Mouse (Mus musculus) MEL (cell line): ENCODE results near the gene Irx5. TPM values are rescaled to one million over a fixed set of nuclear protein-coding genes. Genes with fewer than 3 reads are reported as not detected.

Experiments used
- DNase-seq: peaks from one replicate; pipeline ENCODE4 v3.0.0; 2011; ENCODE audit warnings: low read depth, low spot score
- H3K27ac ChIP-seq: 2 replicates; pipeline ENCODE4 v1.5.1; 2012; ENCODE audit warnings: low read depth, mild to moderate bottlenecking, control low read depth, low read length, moderate library complexity; ENCODE audit not compliant: control insufficient read depth
- H3K27me3 ChIP-seq, 2 experiments: fragments of 150-350 bp in 1 of 2; sonication (generic) in 1 of 2; 2 replicates each; pipeline ENCODE4 v1.6.1; 2012; ENCODE audit warnings: low read length in 2 of 2, mild to moderate bottlenecking in 2 of 2, improper control_type of control experiment in 1 of 2, moderate library complexity in 1 of 2; ENCODE audit not compliant: insufficient read depth in 2 of 2, control insufficient read depth in 1 of 2
- H3K36me3 ChIP-seq, 2 experiments: 2 replicates each; pipeline ENCODE4 v1.6.1; 2012 to 2014; ENCODE audit warnings: low read length in 2 of 2, improper control_type of control experiment in 1 of 2, inconsistent platforms in 1 of 2, mild to moderate bottlenecking in 1 of 2; ENCODE audit not compliant: insufficient read depth in 2 of 2, control insufficient read depth in 1 of 2
- H3K4me1 ChIP-seq, 2 experiments: fragments of 150-350 bp in 1 of 2; sonication (generic) in 1 of 2; 2 replicates each; pipeline ENCODE4 v1.6.1; 2012; ENCODE audit warnings: low read length in 2 of 2, improper control_type of control experiment in 1 of 2, mild to moderate bottlenecking in 1 of 2; ENCODE audit not compliant: insufficient read depth in 2 of 2, control insufficient read depth in 1 of 2
- H3K4me3 ChIP-seq, 2 experiments: fragments of 150-350 bp in 1 of 2; sonication (generic) in 1 of 2; 2 replicates each; pipeline ENCODE4 v1.5.1; 2012; ENCODE audit warnings: low read depth in 2 of 2, low read length in 2 of 2, mild to moderate bottlenecking in 2 of 2, moderate library complexity in 2 of 2, control low read depth in 1 of 2, improper control_type of control experiment in 1 of 2; ENCODE audit not compliant: control insufficient read depth in 1 of 2, insufficient read depth in 1 of 2
- H3K79me2 ChIP-seq: 2 replicates; pipeline ENCODE4 v1.6.1; 2012; ENCODE audit warnings: mild to moderate bottlenecking, low read length, moderate library complexity; ENCODE audit not compliant: control insufficient read depth, poor library complexity, insufficient read depth
- H3K9ac ChIP-seq: 2 replicates; pipeline ENCODE4 v1.6.1; 2012; ENCODE audit warnings: low read depth, mild to moderate bottlenecking, control low read depth, low read length, moderate library complexity; ENCODE audit not compliant: control insufficient read depth, poor library complexity, severe bottlenecking
- H3K9me3 ChIP-seq: fragments of 150-350 bp; sonication (generic); replicated peaks from 2 replicates; pipeline ENCODE4 v1.6.1; 2012; ENCODE audit warnings: mild to moderate bottlenecking, low read length, improper control_type of control experiment, moderate library complexity; ENCODE audit not compliant: insufficient read depth
- BHLHE40 ChIP-seq: IDR thresholded peaks from 2 replicates; pipeline ENCODE4 v1.6.1; 2012; ENCODE audit warnings: low read depth, mild to moderate bottlenecking, inconsistent platforms, low read length, improper control_type of control experiment, borderline replicate concordance
- CHD1 ChIP-seq: IDR thresholded peaks from 2 replicates; pipeline ENCODE4 v1.6.1; 2012; ENCODE audit warnings: low read depth, mild to moderate bottlenecking, inconsistent platforms, low read length, improper control_type of control experiment
- CTCF ChIP-seq, 3 experiments: IDR thresholded peaks in 2 of 3; conservative IDR thresholded peaks in 1 of 3; 2 replicates each; pipeline ENCODE4 v1.5.1; 2011 to 2012; ENCODE audit warnings: low read length in 3 of 3, low read depth in 2 of 3, mild to moderate bottlenecking in 2 of 3, improper control_type of control experiment in 1 of 3, inconsistent platforms in 1 of 3, mixed read lengths in 1 of 3, moderate library complexity in 1 of 3; ENCODE audit not compliant: control insufficient read depth in 1 of 3, insufficient read depth in 1 of 3, poor library complexity in 1 of 3, severe bottlenecking in 1 of 3
- ETS1 ChIP-seq: IDR thresholded peaks from 2 replicates; pipeline ENCODE4 v1.6.1; 2012; ENCODE audit warnings: low read depth, mild to moderate bottlenecking, inconsistent platforms, low read length, improper control_type of control experiment, moderate library complexity
- GATA1 ChIP-seq: IDR thresholded peaks from 2 replicates; pipeline ENCODE4 v1.6.1; 2011; ENCODE audit warnings: low read depth, low read length, improper control_type of control experiment
- JUND ChIP-seq: IDR thresholded peaks from 2 replicates; pipeline ENCODE4 v1.6.1; 2011; ENCODE audit warnings: low read depth, mild to moderate bottlenecking, improper control_type of control experiment, low read length
- MAFK ChIP-seq: IDR thresholded peaks from 2 replicates; pipeline ENCODE4 v1.6.1; 2011; ENCODE audit warnings: low read depth, mild to moderate bottlenecking, low read length, improper control_type of control experiment, borderline replicate concordance
- MXI1 ChIP-seq: IDR thresholded peaks from 2 replicates; pipeline ENCODE4 v1.6.1; 2011; ENCODE audit warnings: mild to moderate bottlenecking, low read depth, low read length, improper control_type of control experiment
- NRF1 ChIP-seq: IDR thresholded peaks from 2 replicates; pipeline ENCODE4 v1.6.1; 2014; ENCODE audit warnings: low read depth, mild to moderate bottlenecking, inconsistent platforms, low read length, improper control_type of control experiment, moderate library complexity; ENCODE audit not compliant: poor library complexity, insufficient read depth, severe bottlenecking
- POLR2A ChIP-seq, 2 experiments: IDR thresholded peaks; 2 replicates each; pipeline ENCODE4 v1.6.1; 2011 to 2012; ENCODE audit warnings: low read length in 2 of 2, mild to moderate bottlenecking in 2 of 2, control low read depth in 1 of 2, improper control_type of control experiment in 1 of 2, low read depth in 1 of 2, moderate library complexity in 1 of 2; ENCODE audit not compliant: control insufficient read depth in 1 of 2, insufficient read depth in 1 of 2, poor library complexity in 1 of 2
- POLR2AphosphoS5 ChIP-seq: IDR thresholded peaks from 2 replicates; pipeline ENCODE4 v1.6.1; 2012; ENCODE audit warnings: low read depth, borderline replicate concordance, mild to moderate bottlenecking, inconsistent platforms, low read length, moderate library complexity, mixed read lengths
- RAD21 ChIP-seq: IDR thresholded peaks from 2 replicates; pipeline ENCODE4 v1.6.1; 2011; ENCODE audit warnings: mild to moderate bottlenecking, low read depth, low read length, improper control_type of control experiment
- RCOR1 ChIP-seq: IDR thresholded peaks from 2 replicates; pipeline ENCODE4 v1.6.1; 2012; ENCODE audit warnings: low read depth, mild to moderate bottlenecking, inconsistent platforms, low read length, improper control_type of control experiment
- SMC3 ChIP-seq: IDR thresholded peaks from 2 replicates; pipeline ENCODE4 v1.6.1; 2011; ENCODE audit warnings: low read depth, low read length, improper control_type of control experiment
- TBP ChIP-seq: IDR thresholded peaks from 2 replicates; pipeline ENCODE4 v1.8.0; 2011; ENCODE audit warnings: low read depth, low read length, improper control_type of control experiment
- TCF12 ChIP-seq: IDR thresholded peaks from 2 replicates; pipeline ENCODE4 v1.6.1; 2014; ENCODE audit warnings: low read depth, mild to moderate bottlenecking, inconsistent platforms, low read length, improper control_type of control experiment, moderate library complexity
- UBTF ChIP-seq: IDR thresholded peaks from 2 replicates; pipeline ENCODE4 v1.6.1; 2012; ENCODE audit warnings: low read depth, mild to moderate bottlenecking, inconsistent platforms, low read length, improper control_type of control experiment, moderate library complexity, borderline replicate concordance; ENCODE audit not compliant: insufficient read depth
- USF1 ChIP-seq: IDR thresholded peaks from 2 replicates; pipeline ENCODE4 v1.6.1; 2014; ENCODE audit warnings: low read depth, mild to moderate bottlenecking, inconsistent platforms, low read length, improper control_type of control experiment, moderate library complexity
- USF2 ChIP-seq, 2 experiments: IDR thresholded peaks; 2 replicates each; pipeline ENCODE4 v1.6.1; 2011 to 2012; ENCODE audit warnings: improper control_type of control experiment in 2 of 2, low read length in 2 of 2, borderline replicate concordance in 1 of 2, inconsistent platforms in 1 of 2, low read depth in 1 of 2, mild to moderate bottlenecking in 1 of 2; ENCODE audit not compliant: insufficient read depth in 1 of 2
- polyA plus RNA-seq, 2 experiments: library from polyadenylated mRNA; stranded (reverse) in 1 of 2; unstranded in 1 of 2; fragments of >175 nt in 1 of 2; fragments of >200 nt in 1 of 2; gene quantifications; 2 replicates each; pipeline versions ENCODE4 v1.2.1 to v1.2.4; 2012; ENCODE audit warnings: low replicate concordance in 2 of 2, low read depth in 1 of 2; ENCODE audit not compliant: insufficient read length in 2 of 2, insufficient read depth in 1 of 2, missing spikeins in 1 of 2
- total RNA-seq: library from RNA; depleted of rRNA; stranded (reverse); fragments of 300-350 nt; gene quantifications from 2 replicates; pipeline ENCODE4 v1.2.3, GENCODE M21; 2012

Gene Irx5
- total and polyA plus RNA-seq, 3 experiments: 0.15 to 0.43 TPM; not detected in 1

GRCm38 (mm10) chr8:92360083-92360861 is 2.8 kb downstream of the Irx5 start:
- no peaks in the 10 kb centered on the region for H3K36me3 ChIP-seq
- no peak overlapping the region for H3K9ac ChIP-seq
- no peaks in the 10 kb centered on the region for H3K9me3 ChIP-seq
- H3K79me2 ChIP-seq: peaks cover 3% of the 10 kb centered on the region; the same call in 1 of the 2 replicates
- no peak overlapping the region for H3K4me3 ChIP-seq
- DNase-seq: no peak
- H3K4me1 ChIP-seq: no peaks in the 10 kb centered on the region
- H3K27me3 ChIP-seq: no peaks in the 10 kb centered on the region
- no peak for TF ChIP-seq TBP
- TF ChIP-seq JUND: no peak
- no peak for TF ChIP-seq NRF1
- TF ChIP-seq RCOR1: no peak
- no peak for TF ChIP-seq CTCF (IDR thresholded peaks at IDR 0.05 in 2 of 3, conservative IDR thresholded peaks at IDR 0.05 in 1 of 3; ENCODE audit: control insufficient read depth in 1 of 3, insufficient read depth in 1 of 3, low read depth in 2 of 3, low read length in 3 of 3, poor library complexity in 1 of 3, severe bottlenecking in 1 of 3)
- no peak for TF ChIP-seq GATA1
- TF ChIP-seq CHD1: no peak
- no peak for TF ChIP-seq POLR2A (IDR thresholded peaks at IDR 0.05; ENCODE audit: control insufficient read depth in 1 of 2, insufficient read depth in 1 of 2, low read depth in 1 of 2, low read length in 2 of 2, poor library complexity in 1 of 2)
- no peak for TF ChIP-seq SMC3
- TF ChIP-seq POLR2AphosphoS5: no peak
- TF ChIP-seq USF2 (IDR thresholded peaks at IDR 0.05; ENCODE audit: borderline replicate concordance in 1 of 2, insufficient read depth in 1 of 2, low read depth in 1 of 2, low read length in 2 of 2): no peak
- TF ChIP-seq MAFK: no peak
- TF ChIP-seq TCF12: no peak
- no peak for TF ChIP-seq UBTF
- no peak for TF ChIP-seq RAD21
- TF ChIP-seq BHLHE40: no peak
- no peak for TF ChIP-seq MXI1
- no peak for TF ChIP-seq ETS1
- no peak for TF ChIP-seq USF1
- no peak overlapping the region for H3K27ac ChIP-seq
